8 mouse cellular contexts compared by ENCODE assay signal in the genomic region with DNA sequence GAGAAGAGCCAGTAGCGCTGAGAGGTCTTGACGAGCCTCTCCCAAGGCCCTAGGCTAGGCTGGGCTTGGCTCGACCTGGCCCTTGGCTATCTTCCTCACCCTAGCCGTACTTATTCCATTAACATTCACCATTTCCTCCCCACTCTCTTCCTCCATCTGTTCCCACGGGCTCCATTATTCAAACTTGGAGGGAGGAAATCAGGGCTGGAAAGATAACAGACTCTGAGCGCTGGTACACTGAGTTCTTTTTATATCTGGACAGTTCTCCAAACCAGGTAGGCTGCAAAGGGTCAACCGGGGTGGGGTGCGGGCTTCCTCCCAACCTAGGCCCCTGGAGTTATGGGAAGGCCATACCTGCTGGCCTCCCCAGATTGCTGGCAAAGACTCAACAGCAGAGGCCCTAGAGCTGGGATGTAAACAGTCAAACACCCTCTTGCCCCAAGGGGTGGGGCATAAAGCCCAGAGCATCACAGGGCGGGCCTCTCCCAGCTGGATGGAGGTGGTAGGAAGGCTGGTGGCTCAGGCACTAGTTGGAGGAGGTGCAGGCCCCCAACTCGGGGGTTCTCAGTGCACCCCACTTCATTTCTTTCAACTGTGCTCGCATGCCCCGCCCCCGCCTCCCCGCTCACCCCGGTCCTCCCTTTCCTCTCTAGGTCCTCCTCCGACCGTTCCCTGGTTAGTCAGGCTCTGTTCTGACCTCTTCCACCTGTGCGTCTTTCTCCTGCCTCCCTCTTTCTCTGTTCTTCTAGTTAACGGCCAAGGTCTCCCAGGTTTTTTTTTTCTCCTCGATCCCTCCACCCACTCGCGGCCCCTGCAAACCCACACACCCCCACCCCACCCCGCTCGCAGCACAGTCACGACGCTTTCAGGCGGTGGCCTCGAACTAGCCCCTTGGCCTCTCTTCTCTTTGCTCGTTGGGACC. TPM values are rescaled to one million over a fixed set of nuclear protein-coding genes. Genes with fewer than 3 reads are reported as not detected.
A peak's percentile ranks its signal among the peaks of the same experiment; 100 is the strongest.
DNase-seq lines count a peak whose midpoint lies in the region; ATAC-seq and TF ChIP-seq lines count a peak whose summit lies in the region.

Gene B3gnt8 (plus strand): TSS at position 146 of the 922 bp plus-strand sequence.

- peak within 1 kb of the TSS; percentile 51 for H3K4me3 ChIP-seq in kidney, embryonic 15.5 days (replicated peaks)
- H3K4me3 ChIP-seq in testis, adult 2 months (ENCODE audit: control insufficient read depth, low read depth, low read length) = peak within 1 kb of the TSS; percentile 59

- H3K9ac ChIP-seq in kidney, embryonic 15.5 days = peak within 1 kb of the TSS; percentile 56

- H3K36me3 ChIP-seq in kidney, embryonic 15.5 days = peaks cover 65% of the 10 kb centered on the region
- peaks cover 2% of the 10 kb centered on the region for H3K36me3 ChIP-seq in testis, adult 2 months (ENCODE audit: control insufficient read depth, insufficient read depth, low read length)

- WGBS in kidney, embryonic 15.5 days = 14% methylated on average over 29 of the region's 29 CpGs

- no peaks in the 10 kb centered on the region for H3K9me3 ChIP-seq in kidney, embryonic 15.5 days (replicated peaks)

- peak; percentile 40 for ATAC-seq in kidney, embryonic 15.5 days (replicated peaks; ENCODE audit: low FRiP score)

- H3K4me2 ChIP-seq in kidney, embryonic 15.5 days = peak within 1 kb of the TSS; percentile 81

- H3K27me3 ChIP-seq in kidney, embryonic 15.5 days = no peaks in the 10 kb centered on the region
- H3K27me3 ChIP-seq in testis, adult 2 months (ENCODE audit: control insufficient read depth, insufficient read depth, low read length) = no peaks in the 10 kb centered on the region

- no peak for TF ChIP-seq POLR2A in testis, adult 2 months (IDR thresholded peaks at IDR 0.05; ENCODE audit: control insufficient read depth, low read depth, low read length)

- H3K4me1 ChIP-seq in kidney, embryonic 15.5 days = peaks cover 33% of the 10 kb centered on the region
- H3K4me1 ChIP-seq in testis, adult 2 months (ENCODE audit: control insufficient read depth, insufficient read depth, low read length) = peaks cover 15% of the 10 kb centered on the region

- no peak for TF ChIP-seq CTCF in testis, adult 2 months (IDR thresholded peaks at IDR 0.05; ENCODE audit: control insufficient read depth, insufficient read depth, insufficient replicate concordance, low read depth, low read length)

- peak; percentile 45 for DNase-seq in adrenal gland, postnatal 10 days
- no peak for DNase-seq in adrenal gland, adult 18-20 months (ENCODE audit: low spot score in 2 of 2)
- DNase-seq in cerebellum, adult 9-11 months = peak; percentile 73
- DNase-seq in heart, adult 8-10 months (ENCODE audit: low spot score) = peak; percentile 84
- DNase-seq in lung, postnatal 25 days (ENCODE audit: low spot score) = peak; percentile 66
- no peak for DNase-seq in left cerebral cortex, adult 8-10 months (ENCODE audit: low spot score in 2 of 2)

- peak within 1 kb of the TSS; percentile 86 for H3K27ac ChIP-seq in kidney, embryonic 15.5 days
- peak within 1 kb of the TSS; percentile 52 for H3K27ac ChIP-seq in testis, adult 2 months (ENCODE audit: control insufficient read depth, insufficient read depth, low read depth, low read length)

RNA-seq across cellular contexts. Expression of gene B3gnt8, which starts in this region (rescaled TPM):
- 1 to 10 TPM; 4.0 TPM for total RNA-seq in adrenal gland, postnatal 10 days (2021)
- 1 to 10 TPM; 2.7 to 2.8 TPM for total RNA-seq in adrenal gland, adult 18-20 months (2021)
- 1 to 10 TPM; 1.9 to 2.5 (median 2.4) TPM for total RNA-seq in heart, adult 8-10 months (2022)
- 10.4 and 13.6 TPM in 2 replicates for polyA plus RNA-seq in kidney, embryonic 15.5 days (2015; fragmentation: Nextera tagmentation; extraction: Ambion mirVana)
- polyA plus RNA-seq in testis, adult 2 months (2012; rRNA removed) = 3.1 and 3.9 TPM in 2 replicates
- 1 to 10 TPM in 2 of 4 experiments, under 1 TPM in 2; 0.54 to 1.6 (median 0.89) TPM for total RNA-seq in left cerebral cortex, adult 8-10 months (2022)

Comparison
In these comparisons a context has a peak if more than half of its experiments do, and no peak if none do; other contexts are left out.
1. DNase-seq: peak in adrenal gland, postnatal 10 days (single experiment), cerebellum, adult 9-11 months (single experiment), heart, adult 8-10 months (single experiment) and lung, postnatal 25 days (single experiment); none in adrenal gland, adult 18-20 months (0 of 2) and left cerebral cortex, adult 8-10 months (0 of 2).